Mouse (Mus musculus) cerebellum, adult 2 months (tissue): ENCODE measurements around the gene Casp3. TPM values are rescaled to one million over a fixed set of nuclear protein-coding genes. Genes with fewer than 3 reads are reported as not detected.

Experiments used
- DNase-seq, 2 experiments: peaks; one replicate each; pipeline ENCODE4 v3.0.0; 2021
- H3K27ac ChIP-seq: fragments of 200-500 bp; 2 replicates; pipeline ENCODE4 v1.5.1; 2012; ENCODE audit warnings: low read length, control low read depth, inconsistent platforms; ENCODE audit not compliant: insufficient read depth
- H3K27me3 ChIP-seq: fragments of 200-500 bp; 2 replicates; pipeline ENCODE4 v1.6.1; 2012; ENCODE audit warnings: inconsistent platforms, mild to moderate bottlenecking, low read length, moderate library complexity; ENCODE audit not compliant: control insufficient read depth, insufficient read depth
- H3K4me1 ChIP-seq: fragments of 200-500 bp; 2 replicates; pipeline ENCODE4 v1.6.1; 2011; ENCODE audit warnings: low read length; ENCODE audit not compliant: control insufficient read depth, insufficient read depth
- H3K4me3 ChIP-seq: fragments of 200-500 bp; replicated peaks from 2 replicates; pipeline ENCODE3; 2011; ENCODE audit warnings: mild to moderate bottlenecking, low read depth, low read length, control low read depth; ENCODE audit not compliant: insufficient read depth
- CTCF ChIP-seq: fragments of 200-500 bp; IDR thresholded peaks from 2 replicates; pipeline ENCODE4 v1.5.1; 2011; ENCODE audit warnings: low read depth, mild to moderate bottlenecking, control low read depth, low read length, moderate library complexity, borderline replicate concordance; ENCODE audit not compliant: insufficient read depth
- POLR2A ChIP-seq: fragments of 200-500 bp; IDR thresholded peaks from 2 replicates; pipeline ENCODE4 v1.6.1; 2011; ENCODE audit warnings: low read length, control low read depth, borderline replicate concordance; ENCODE audit not compliant: insufficient read depth
- WGBS: fragments of 180-500 bp; shearing (Covaris S2); methylation state at CpG from one replicate; pipeline ENCODE4 v1.1.7; 2018; 5-methylcytosine and 5-hydroxymethylcytosine counted together
- polyA plus RNA-seq: library from polyadenylated mRNA; depleted of rRNA; stranded (reverse); fragments of >200 nt; gene quantifications from 2 replicates; pipeline ENCODE4 v1.2.3, GENCODE M21; 2012; rRNA removed

Casp3 gene
- polyA plus RNA-seq, 1 experiment = 13.3 TPM

DNA sequence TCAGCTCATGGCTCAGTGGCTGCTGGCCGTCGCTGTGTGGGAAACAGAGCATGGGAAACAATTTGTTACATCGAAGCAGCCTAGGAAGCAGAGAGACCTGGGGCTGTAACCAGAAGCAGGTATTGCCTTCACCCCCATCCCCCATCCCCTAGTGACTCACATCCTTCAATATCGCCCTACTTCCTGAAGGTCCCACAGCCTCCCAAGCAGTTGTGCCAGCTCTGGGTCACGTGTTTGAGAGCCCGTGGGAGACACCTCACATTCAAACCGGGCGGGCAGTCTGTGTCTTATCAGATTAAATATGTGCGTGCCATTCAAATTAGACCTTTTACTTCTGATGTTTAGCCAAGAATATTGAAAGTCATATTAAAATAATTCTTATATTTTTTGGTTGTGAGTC, 34.8 kb downstream of the Casp3 start:
- no peak for DNase-seq
- WGBS = 60% methylated on average over 9 of the region's 9 CpGs

DNA sequence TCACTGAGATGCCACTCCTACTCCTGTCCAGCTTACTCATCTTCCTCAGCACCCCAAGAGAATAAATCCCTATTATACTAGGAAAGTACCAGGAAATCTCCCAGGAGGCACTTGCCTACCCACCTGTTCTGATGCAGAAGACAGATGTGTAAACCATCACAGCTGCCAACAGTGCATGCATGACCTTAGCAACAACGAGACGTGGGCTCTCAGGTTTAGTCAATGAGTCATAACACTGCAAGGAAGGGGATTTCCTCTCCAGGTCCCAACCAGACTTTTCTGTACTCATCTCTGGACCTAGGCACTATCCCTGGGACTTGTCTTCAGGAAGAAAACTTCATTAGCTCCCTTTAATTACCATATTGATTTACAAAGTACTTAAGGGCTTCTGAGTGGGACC, 38.8 kb downstream of the Casp3 start:
- TF ChIP-seq POLR2A (no peak), CTCF (no peak)
- Histone ChIP-seq H3K27me3 (no peaks in the 10 kb centered on the region), H3K27ac (no peak overlapping the region), H3K4me1 (no peaks in the 10 kb centered on the region), H3K4me3 (no peak overlapping the region)
- DNase-seq = no peak
- 79% methylated on average over 2 of the region's 2 CpGs for WGBS

More for the DNA sequence above, 34.8 kb downstream of the Casp3 start:
- Histone ChIP-seq H3K4me1 (no peaks in the 10 kb centered on the region), H3K27ac (no peak overlapping the region), H3K4me3 (no peak overlapping the region), H3K27me3 (no peaks in the 10 kb centered on the region)
- TF ChIP-seq POLR2A (no peak), CTCF (no peak)

DNA sequence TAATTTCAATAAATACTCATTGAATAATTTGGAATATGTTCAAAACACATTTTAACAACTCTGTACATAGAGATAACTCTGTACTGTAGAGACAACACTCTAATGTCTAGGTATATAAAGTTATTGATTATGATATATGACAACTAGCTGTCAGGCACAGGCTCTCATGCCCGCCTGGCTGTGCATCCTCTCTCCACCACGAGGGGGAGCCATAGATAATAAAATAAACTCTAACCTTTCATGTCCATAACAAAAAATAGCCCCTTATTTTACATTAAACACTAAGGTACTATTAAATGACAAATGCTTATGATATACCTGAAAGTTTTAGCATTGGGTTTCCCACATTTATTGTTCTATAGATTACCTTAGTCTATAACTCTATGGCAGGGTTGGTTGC, 54.4 kb downstream of the Casp3 start:
- 0% methylated on average over 2 of the region's 2 CpGs for WGBS
- no peak overlapping the region for H3K4me3 ChIP-seq
- H3K27me3 ChIP-seq = no peaks in the 10 kb centered on the region
- H3K4me1 ChIP-seq = no peaks in the 10 kb centered on the region
- TF ChIP-seq CTCF (peak; percentile 83), POLR2A (no peak)
- no peak overlapping the region for H3K27ac ChIP-seq
- DNase-seq = peak; percentile 41 to 68

DNA sequence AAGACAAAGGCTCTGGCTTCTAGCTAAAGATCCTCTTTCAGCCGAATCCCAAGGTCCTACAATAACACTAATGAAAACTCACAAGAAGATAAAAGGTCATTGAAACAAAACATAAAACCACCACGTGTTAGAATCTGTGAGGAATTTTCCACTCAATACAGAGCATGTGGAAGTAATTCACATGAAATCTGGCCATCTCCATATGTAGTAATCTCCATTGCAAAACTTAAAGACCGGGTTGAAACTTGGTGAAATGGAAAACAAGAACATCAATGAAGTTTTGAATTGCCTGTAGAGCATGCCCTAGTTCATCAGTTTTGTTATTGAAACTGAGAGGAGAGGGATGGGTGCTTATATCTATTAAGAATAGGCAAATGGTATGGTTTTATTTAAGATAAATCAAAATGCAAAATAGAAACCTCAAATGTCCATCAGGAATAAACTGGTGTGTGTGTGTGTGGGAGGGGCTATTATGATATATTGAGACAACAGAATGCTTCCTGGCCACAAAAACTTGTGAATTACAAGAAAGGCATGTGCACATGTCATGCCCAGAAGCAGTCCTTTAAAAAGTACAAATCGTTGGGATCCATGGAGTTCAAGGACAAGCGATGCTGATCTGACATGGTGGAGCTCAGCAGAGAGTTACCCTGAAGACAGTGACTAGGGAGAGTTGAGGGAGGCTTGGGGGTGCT, 63.7 kb downstream of the Casp3 start:
- WGBS = 76% methylated on average over 5 of the region's 5 CpGs
- Histone ChIP-seq H3K27me3 (no peaks in the 10 kb centered on the region), H3K4me1 (no peaks in the 10 kb centered on the region), H3K27ac (no peak overlapping the region), H3K4me3 (no peak overlapping the region)
- no peak for TF ChIP-seq POLR2A
- TF ChIP-seq CTCF = no peak
- DNase-seq = no peak

DNA sequence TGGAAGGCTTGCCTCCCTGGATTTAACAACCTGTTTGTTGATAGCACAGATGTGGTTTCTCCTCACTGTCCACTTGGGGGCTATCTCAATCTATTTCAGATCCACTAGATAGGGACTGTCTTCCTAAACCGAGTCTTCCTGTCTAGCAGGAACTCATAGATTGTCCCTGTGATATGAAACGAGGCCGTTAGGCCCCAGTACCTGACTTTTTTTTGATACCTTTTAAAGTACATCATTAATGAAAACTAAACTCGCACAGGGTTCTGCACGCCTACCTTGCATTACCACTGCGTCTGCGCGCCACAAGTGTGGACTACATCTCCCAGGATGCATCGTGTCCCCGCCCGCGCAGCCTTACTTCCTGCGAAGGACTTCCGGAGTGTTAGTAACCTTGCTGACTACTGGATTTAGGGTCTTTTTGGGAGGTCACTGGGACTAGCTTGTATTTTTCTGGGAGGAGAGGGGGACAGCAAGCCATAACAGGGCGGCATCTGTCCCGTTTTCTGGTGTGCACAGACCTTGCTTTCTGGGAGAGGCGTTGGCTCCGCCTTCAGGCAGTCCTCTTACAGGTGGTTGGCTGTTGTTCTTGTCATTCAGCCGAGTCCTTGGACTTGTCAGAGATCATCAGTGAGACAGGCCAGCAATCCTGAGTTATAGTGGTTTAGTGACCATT, 69.7 kb downstream of the Casp3 start:
- peak; percentile 93 to 94 for DNase-seq
- no peaks in the 10 kb centered on the region for H3K4me1 ChIP-seq
- H3K4me3 ChIP-seq = peak overlapping the region; percentile 82
- TF ChIP-seq CTCF = peak; percentile 40; the same call in 1 of the 2 replicates
- no peak for TF ChIP-seq POLR2A
- 0% methylated on average over 19 of the region's 19 CpGs for WGBS
- peak overlapping the region; percentile 84 for H3K27ac ChIP-seq
- no peaks in the 10 kb centered on the region for H3K27me3 ChIP-seq

Other genes with a start within 250 kb of the Casp3 start
- 47.7 and 51.1 TPM in 2 replicates for gene Acsl1, start 146.3 kb upstream of the Casp3 start, polyA plus RNA-seq
- 1.3 and 1.4 TPM in 2 replicates for gene Cenpu, start 65.3 kb upstream of the Casp3 start, polyA plus RNA-seq
- gene Primpol, start 79 bp upstream of the Casp3 start, polyA plus RNA-seq = 2.8 and 4.0 TPM in 2 replicates
- 19.0 and 20.1 TPM in 2 replicates for gene Irf2, start 122.4 kb downstream of the Casp3 start, polyA plus RNA-seq